Mouse (Mus musculus): ENCODE measurements at regions not wholly inside any gene's neighbourhood (a gene's known extent, or its start where the extent isn't known, plus 50 kb on each side); places are given as distances from the start of the nearest gene placed in this dataset.

DNA sequence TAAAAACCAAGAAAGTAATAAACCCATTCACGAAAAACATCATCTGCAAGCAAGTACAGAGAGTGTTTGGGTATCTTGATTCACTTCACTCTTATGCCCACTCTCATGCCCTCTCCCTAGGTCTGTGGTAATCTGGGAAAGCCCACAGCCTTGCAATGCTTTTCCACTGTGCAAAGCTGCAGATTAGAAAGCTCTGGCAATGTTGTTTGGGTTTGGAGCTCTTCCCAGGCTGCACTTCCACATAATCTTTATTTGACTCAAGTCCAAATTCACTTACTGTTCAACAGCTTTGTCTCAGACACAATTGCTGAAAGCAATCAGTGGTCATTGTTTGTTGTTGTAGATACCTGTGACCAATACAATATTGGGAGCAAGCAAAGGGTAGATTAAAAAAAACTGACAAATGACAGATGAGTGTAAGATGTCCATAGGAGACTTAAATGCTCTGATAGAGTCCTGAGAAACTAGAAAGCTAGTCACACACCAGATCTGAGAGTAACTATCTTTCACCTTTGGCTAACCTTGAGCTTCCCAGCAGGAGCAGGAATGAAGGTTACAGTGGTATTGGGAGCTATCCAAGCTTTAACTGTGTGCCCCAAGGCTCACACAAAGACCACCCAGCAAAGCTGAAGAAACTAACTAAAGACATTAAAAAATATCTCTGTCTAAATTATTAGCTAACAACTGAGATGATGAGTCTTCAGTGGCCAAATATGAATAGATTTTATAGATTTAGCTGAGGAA is 325.7 kb upstream of the Klf12 start:
- TF ChIP-seq CTCF (IDR thresholded peaks at IDR 0.05; ENCODE audit: extremely low read depth, insufficient read depth, insufficient read length, insufficient replicate concordance) (no peak), POLR2A (IDR thresholded peaks at IDR 0.05; ENCODE audit: low read depth, low read length) (no peak)

Data from spleen, adult 2 months (tissue).